Mouse (Mus musculus) midbrain, embryonic 12.5 days (tissue): ENCODE measurements at regions not wholly inside any gene's neighbourhood (a gene's known extent, or its start where the extent isn't known, plus 50 kb on each side); places are given as distances from the start of the nearest gene placed in this dataset.

ENCODE experiments used
- ATAC-seq: fragments of 200-750 bp; cut with Nextera tagmentation; 2 replicates; pipeline ENCODE4 v1.8.0; 2017; ENCODE audit warnings: low read depth, moderate TSS enrichment, moderate library complexity; ENCODE audit not compliant: low FRiP score
- H3K27ac ChIP-seq: fragments of 300-500 bp; sonication (generic); replicated peaks from 2 replicates; pipeline ENCODE4 v1.5.1; 2016; ENCODE audit warnings: mild to moderate bottlenecking
- H3K27me3 ChIP-seq: fragments of 300-500 bp; sonication (generic); 2 replicates; pipeline ENCODE4 v1.6.1; 2016; ENCODE audit warnings: mild to moderate bottlenecking
- H3K36me3 ChIP-seq: fragments of 300-500 bp; sonication (generic); 2 replicates; pipeline ENCODE4 v1.6.1; 2016
- H3K4me1 ChIP-seq: fragments of 300-500 bp; sonication (generic); 2 replicates; pipeline ENCODE4 v1.6.1; 2016
- H3K4me2 ChIP-seq: fragments of 300-500 bp; sonication (generic); replicated peaks from 2 replicates; pipeline ENCODE4 v1.6.1; 2016; ENCODE audit warnings: mild to moderate bottlenecking, moderate library complexity
- H3K4me3 ChIP-seq: fragments of 300-500 bp; sonication (generic); 2 replicates; pipeline ENCODE4 v1.5.1; 2016; ENCODE audit warnings: mild to moderate bottlenecking
- H3K9ac ChIP-seq: fragments of 300-500 bp; sonication (generic); replicated peaks from 2 replicates; pipeline ENCODE4 v1.6.1; 2016; ENCODE audit warnings: mild to moderate bottlenecking, moderate library complexity
- H3K9me3 ChIP-seq: fragments of 300-500 bp; sonication (generic); 2 replicates; pipeline ENCODE4 v1.6.1; 2016; ENCODE audit warnings: mild to moderate bottlenecking
- WGBS: fragments of 180-500 bp; shearing (Covaris S2); methylation state at CpG from one replicate; pipeline ENCODE4 v1.1.7; 2016; 5-methylcytosine and 5-hydroxymethylcytosine counted together

DNA sequence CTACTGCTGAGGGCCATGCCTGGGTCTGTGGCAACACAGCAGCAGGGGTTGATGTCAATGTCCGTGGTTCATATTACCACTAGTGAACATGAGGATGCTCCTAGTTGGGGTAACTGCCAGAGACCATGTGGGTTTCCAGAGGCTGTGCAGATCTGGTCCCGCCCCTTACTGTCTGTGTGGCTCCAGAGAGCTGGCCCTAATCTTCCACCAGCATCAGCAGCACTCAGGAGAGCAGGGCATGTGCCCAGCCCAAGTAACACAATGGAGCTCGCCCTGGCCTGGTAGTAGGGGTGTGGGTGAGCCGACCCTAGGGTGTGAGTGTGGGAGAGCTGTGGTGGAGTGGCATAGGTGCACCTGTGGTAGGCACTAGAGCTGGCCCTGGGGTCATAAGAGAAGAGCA is 59.3 kb upstream of the Galnt15 start:
- 88% methylated on average over 4 of the region's 4 CpGs for WGBS
- no peak for ATAC-seq
- H3K9me3 ChIP-seq, result no peaks in the 10 kb centered on the region

DNA sequence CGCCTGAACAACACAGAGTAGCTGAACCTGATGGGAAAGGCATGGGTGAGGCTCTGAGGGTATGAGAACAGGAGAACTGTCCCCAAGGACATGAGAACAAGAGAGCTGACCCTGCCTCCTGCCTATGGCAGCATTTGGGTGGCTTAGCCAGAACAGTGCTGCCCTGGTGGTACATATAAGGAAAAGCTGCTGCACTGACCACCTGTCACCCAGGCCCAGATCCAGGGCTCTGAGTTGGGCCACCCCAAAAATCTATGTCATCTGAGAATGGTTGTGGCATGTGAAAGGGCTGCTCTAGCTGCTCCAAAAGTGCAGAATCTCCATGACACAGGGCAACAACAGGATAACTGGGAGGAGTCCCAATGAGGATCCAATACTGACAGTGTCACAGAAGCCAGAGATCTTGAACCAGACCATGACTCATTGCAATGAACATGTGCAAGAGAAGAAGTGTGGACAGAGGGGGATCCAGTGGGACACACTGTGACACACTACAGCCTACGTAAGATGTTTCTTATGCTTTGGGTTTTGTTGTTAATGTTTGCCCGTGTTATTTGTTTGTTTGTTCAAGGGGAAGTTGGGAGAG is 58.5 kb upstream of the Galnt15 start:
- WGBS, result 82% methylated on average over 3 of the region's 3 CpGs

More for the DNA sequence above, 59.3 kb upstream of the Galnt15 start:
- no peaks in the 10 kb centered on the region for H3K4me1 ChIP-seq
- H3K4me3 ChIP-seq, result no peak overlapping the region
- no peaks in the 10 kb centered on the region for H3K27me3 ChIP-seq
- H3K4me2 ChIP-seq, result no peak overlapping the region
- H3K36me3 ChIP-seq, result no peaks in the 10 kb centered on the region
- H3K9ac ChIP-seq, result no peak overlapping the region
- H3K27ac ChIP-seq, result no peak overlapping the region

DNA sequence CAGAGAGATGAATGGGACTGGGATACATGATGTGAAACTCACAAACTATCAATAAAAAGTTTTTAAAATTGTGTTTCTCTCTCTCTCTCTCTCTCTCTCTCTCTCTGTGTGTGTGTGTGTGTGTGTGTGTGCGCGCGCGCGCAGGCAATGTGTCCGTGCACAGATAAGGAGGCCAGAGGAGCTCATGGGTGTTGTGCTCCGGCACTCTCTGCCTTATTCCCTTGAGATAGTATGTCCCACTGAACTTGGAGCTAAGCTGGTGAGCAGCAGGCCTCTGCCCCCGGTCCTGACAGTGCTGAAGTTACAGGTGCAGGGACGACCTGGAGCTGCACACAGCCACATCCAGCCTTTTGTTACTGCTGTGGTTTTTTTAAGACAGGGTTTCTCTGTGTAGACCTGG is 57.9 kb upstream of the Galnt15 start:
- no peak overlapping the region for H3K4me2 ChIP-seq
- H3K9ac ChIP-seq, result no peak overlapping the region
- H3K4me1 ChIP-seq, result no peaks in the 10 kb centered on the region
- ATAC-seq, result no peak
- H3K27ac ChIP-seq, result no peak overlapping the region
- H3K27me3 ChIP-seq, result no peaks in the 10 kb centered on the region
- no peaks in the 10 kb centered on the region for H3K36me3 ChIP-seq
- 85% methylated on average over 9 of the region's 9 CpGs for WGBS
- H3K4me3 ChIP-seq, result no peak overlapping the region
- no peaks in the 10 kb centered on the region for H3K9me3 ChIP-seq

More for the DNA sequence above, 58.5 kb upstream of the Galnt15 start:
- ATAC-seq, result no peak
- Histone ChIP-seq H3K9me3 (no peaks in the 10 kb centered on the region), H3K27me3 (no peaks in the 10 kb centered on the region), H3K9ac (no peak overlapping the region), H3K4me3 (no peak overlapping the region), H3K36me3 (no peaks in the 10 kb centered on the region), H3K27ac (no peak overlapping the region), H3K4me1 (no peaks in the 10 kb centered on the region), H3K4me2 (no peak overlapping the region)

DNA sequence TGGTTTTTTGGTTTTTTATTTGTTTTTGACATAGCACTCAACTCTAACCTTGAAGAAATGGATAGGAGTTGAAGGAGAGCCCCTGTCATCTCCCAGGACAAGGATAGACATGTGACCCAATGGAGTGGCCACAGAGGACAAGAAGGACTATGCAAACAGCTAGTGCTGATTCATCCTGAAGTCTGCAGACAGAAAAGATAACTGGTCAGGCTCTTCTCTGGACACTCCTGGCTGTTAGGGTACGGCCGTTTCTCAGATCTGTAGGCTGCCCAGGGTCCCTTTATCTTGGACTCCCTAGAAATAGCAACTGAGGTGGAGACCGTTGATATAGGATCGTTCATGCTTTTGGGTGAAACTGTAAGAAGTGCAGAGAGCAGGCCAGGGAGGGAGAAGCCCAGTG is 55.1 kb upstream of the Galnt15 start:
- Histone ChIP-seq H3K27me3 (no peaks in the 10 kb centered on the region), H3K4me3 (no peak overlapping the region), H3K27ac (no peak overlapping the region), H3K36me3 (no peaks in the 10 kb centered on the region), H3K9ac (no peak overlapping the region), H3K9me3 (no peaks in the 10 kb centered on the region), H3K4me2 (no peak overlapping the region), H3K4me1 (no peaks in the 10 kb centered on the region)
- ATAC-seq, result no peak
- 85% methylated on average over 4 of the region's 4 CpGs for whole genome bisulfite sequencing

DNA sequence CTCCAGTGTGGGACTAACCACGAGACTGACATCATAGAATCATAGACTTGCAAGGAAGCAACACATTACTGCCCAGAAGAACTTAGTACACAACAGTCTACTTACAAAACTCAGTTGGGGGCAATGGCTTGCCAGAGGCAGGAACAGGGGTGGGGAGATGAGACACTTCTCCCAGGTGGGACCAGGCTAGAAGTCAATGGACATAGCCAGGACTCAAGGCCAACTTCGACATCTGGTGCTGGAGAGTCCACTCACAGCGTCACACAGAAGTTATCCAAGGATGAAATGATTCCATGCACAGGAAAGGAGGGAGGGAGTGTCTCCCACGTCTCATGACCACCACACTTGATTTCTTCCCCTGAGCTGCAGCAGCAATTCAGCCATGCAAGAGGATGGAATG is 50.6 kb upstream of the Galnt15 start:
- ATAC-seq, result no peak
- no peaks in the 10 kb centered on the region for H3K9me3 ChIP-seq
- no peaks in the 10 kb centered on the region for H3K4me1 ChIP-seq
- H3K27me3 ChIP-seq, result no peaks in the 10 kb centered on the region
- WGBS, result 83% methylated on average over 4 of the region's 4 CpGs
- no peak overlapping the region for H3K27ac ChIP-seq
- H3K4me2 ChIP-seq, result no peak overlapping the region
- H3K9ac ChIP-seq, result no peak overlapping the region
- no peaks in the 10 kb centered on the region for H3K36me3 ChIP-seq
- H3K4me3 ChIP-seq, result no peak overlapping the region

DNA sequence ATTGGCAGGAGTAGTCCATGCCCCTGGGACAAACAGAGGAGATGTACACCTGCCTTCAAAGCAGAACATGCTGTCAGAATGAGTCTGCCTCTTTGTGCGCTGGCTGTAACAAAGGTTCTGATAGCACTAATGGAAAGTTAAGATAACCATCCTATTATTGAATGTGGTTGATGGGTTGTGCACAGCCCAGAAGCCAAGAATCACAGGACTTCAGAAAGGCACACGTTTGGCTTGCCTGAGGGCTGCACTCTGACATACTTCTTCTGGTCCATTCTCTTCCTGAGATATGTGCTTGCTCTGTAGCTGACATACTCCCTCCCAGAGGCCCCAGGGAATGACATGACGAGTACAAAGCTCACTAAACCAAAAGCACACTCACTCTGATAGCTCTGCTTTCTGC is 50.1 kb upstream of the Galnt15 start:
- 76% methylated on average over 3 of the region's 3 CpGs for WGBS
- H3K4me3 ChIP-seq, result no peak overlapping the region
- H3K27me3 ChIP-seq, result no peaks in the 10 kb centered on the region
- no peaks in the 10 kb centered on the region for H3K4me1 ChIP-seq
- ATAC-seq, result no peak
- no peaks in the 10 kb centered on the region for H3K9me3 ChIP-seq
- no peak overlapping the region for H3K4me2 ChIP-seq
- H3K27ac ChIP-seq, result no peak overlapping the region
- no peak overlapping the region for H3K9ac ChIP-seq
- H3K36me3 ChIP-seq, result no peaks in the 10 kb centered on the region
